Mouse (Mus musculus) liver, postnatal 0 days (tissue): ENCODE measurements around the gene Map3k4. TPM values are rescaled to one million over a fixed set of nuclear protein-coding genes. Genes with fewer than 3 reads are reported as not detected.

ENCODE experiments used
- ATAC-seq: fragments of 200-750 bp; cut with Nextera tagmentation; 2 replicates; pipeline ENCODE4 v1.8.0; 2017; ENCODE audit warnings: mild to moderate bottlenecking, moderate library complexity
- DNase-seq: peaks from one replicate; pipeline ENCODE4 v3.0.0-alpha.2; 2016
- H3K27ac ChIP-seq: fragments of 300-500 bp; sonication (generic); 2 replicates; pipeline ENCODE4 v1.5.1; 2014; ENCODE audit warnings: antibody characterized with exemption, moderate library complexity, mild to moderate bottlenecking, low read depth
- H3K27me3 ChIP-seq: fragments of 300-500 bp; sonication (generic); 2 replicates; pipeline ENCODE4 v1.6.1; 2014; ENCODE audit warnings: low read length, control low read depth, mixed read lengths; ENCODE audit not compliant: insufficient read depth
- H3K36me3 ChIP-seq: fragments of 300-500 bp; sonication (generic); replicated peaks from 2 replicates; pipeline ENCODE4 v1.6.1; 2014; ENCODE audit warnings: mild to moderate bottlenecking, control low read depth, low read length, moderate library complexity, mixed read lengths; ENCODE audit not compliant: insufficient read depth
- H3K4me1 ChIP-seq: fragments of 300-500 bp; sonication (generic); 2 replicates; pipeline ENCODE4 v1.6.1; 2014; ENCODE audit warnings: antibody characterized with exemption, mild to moderate bottlenecking, control low read depth; ENCODE audit not compliant: insufficient read depth
- H3K4me2 ChIP-seq: fragments of 300-500 bp; sonication (generic); 2 replicates; pipeline ENCODE4 v1.6.1; 2014; ENCODE audit warnings: low read depth, mild to moderate bottlenecking, low read length, moderate library complexity, mixed read lengths
- H3K4me3 ChIP-seq: fragments of 300-500 bp; sonication (generic); 2 replicates; pipeline ENCODE4 v1.5.1; 2014; ENCODE audit warnings: low read depth, low read length
- H3K9ac ChIP-seq: fragments of 300-500 bp; sonication (generic); replicated peaks from 2 replicates; pipeline ENCODE4 v1.6.1; 2014; ENCODE audit warnings: mild to moderate bottlenecking, moderate library complexity
- H3K9me3 ChIP-seq: fragments of 300-500 bp; sonication (generic); 2 replicates; pipeline ENCODE4 v1.6.1; 2016; ENCODE audit warnings: mild to moderate bottlenecking, control low read depth, low read length, mixed read lengths
- CTCF ChIP-seq: sonication (generic); IDR thresholded peaks from 2 replicates; pipeline ENCODE4 v1.5.1; 2016; ENCODE audit warnings: antibody characterized with exemption, low read depth
- EP300 ChIP-seq: IDR thresholded peaks from 2 replicates; pipeline ENCODE4 v1.6.1; 2016; ENCODE audit warnings: antibody characterized with exemption, low read depth, mild to moderate bottlenecking
- WGBS: fragments of 180-500 bp; shearing (Covaris S2); extraction: QIAGEN DNeasy Blood & Tissue Kit; methylation state at CpG from one replicate; pipeline ENCODE4 v1.1.7; 2014; ENCODE audit not compliant: insufficient replicate concordance; 5-methylcytosine and 5-hydroxymethylcytosine counted together
- polyA plus RNA-seq: library from polyadenylated mRNA; unstranded; fragments of >200 nt; fragmentation: Nextera tagmentation; extraction: Ambion mirVana; gene quantifications from 2 replicates; pipeline ENCODE4 v1.2.1, GENCODE M21; 2015

Map3k4 gene
- polyA plus RNA-seq, 1 experiment from 2014 or later = 13.0 TPM

GRCm38 (mm10) chr17:12206248-12206647, 112.3 kb downstream of the Map3k4 start:
- 50% methylated on average over 3 of the region's 3 CpGs for WGBS
- H3K4me1 ChIP-seq = peaks cover 66% of the 10 kb centered on the region
- 0 out of 2 replicates have a peak overlapping the region, but pooled peaks have one; percentile 3 for H3K4me3 ChIP-seq

GRCm38 (mm10) chr17:12205694-12206075, 112.9 kb downstream of the Map3k4 start:
- H3K4me3 ChIP-seq = 0 out of 2 replicates have a peak overlapping the region, but pooled peaks have one; percentile 3
- peak overlapping the region; percentile 99 for H3K27ac ChIP-seq
- H3K36me3 ChIP-seq = peaks cover 2% of the 10 kb centered on the region
- no peaks in the 10 kb centered on the region for H3K9me3 ChIP-seq
- DNase-seq = no peak
- no peak for TF ChIP-seq EP300
- no peaks in the 10 kb centered on the region for H3K27me3 ChIP-seq
- peaks cover 72% of the 10 kb centered on the region for H3K4me1 ChIP-seq
- WGBS = 18% methylated on average over 4 of the region's 4 CpGs
- no peak for ATAC-seq
- peak overlapping the region; percentile 51 for H3K4me2 ChIP-seq
- peak overlapping the region; percentile 61 for H3K9ac ChIP-seq

More at GRCm38 (mm10) chr17:12206248-12206647, 112.3 kb downstream of the Map3k4 start:
- TF ChIP-seq CTCF (no peak), EP300 (peak; percentile 86)
- DNase-seq (peak; percentile 61), ATAC-seq (peak; percentile 18)
- H3K9me3 ChIP-seq = no peaks in the 10 kb centered on the region
- peak overlapping the region; percentile 99 for H3K27ac ChIP-seq
- H3K27me3 ChIP-seq = no peaks in the 10 kb centered on the region
- H3K36me3 ChIP-seq = peaks cover 4% of the 10 kb centered on the region
- H3K9ac ChIP-seq = peak overlapping the region; percentile 61
- H3K4me2 ChIP-seq = peak overlapping the region; percentile 51

GRCm38 (mm10) chr17:12205015-12205693, 113.4 kb downstream of the Map3k4 start:
- H3K4me3 ChIP-seq = no peak overlapping the region
- H3K4me1 ChIP-seq = peaks cover 71% of the 10 kb centered on the region
- H3K9ac ChIP-seq = peak overlapping the region; percentile 61
- H3K27me3 ChIP-seq = no peaks in the 10 kb centered on the region
- peak; percentile 84 for DNase-seq
- TF ChIP-seq EP300 = peak; percentile 94
- TF ChIP-seq CTCF = no peak
- H3K9me3 ChIP-seq = no peaks in the 10 kb centered on the region
- peaks cover 2% of the 10 kb centered on the region for H3K36me3 ChIP-seq
- ATAC-seq = peak; percentile 83
- peak overlapping the region; percentile 99 for H3K27ac ChIP-seq
- 37% methylated on average over 10 of the region's 10 CpGs for WGBS
- H3K4me2 ChIP-seq = peak overlapping the region; percentile 51

- H3K4me1 ChIP-seq = peaks cover 71% of the 10 kb centered on the region
- peak overlapping the region; percentile 40; the same call in 1 of the 2 replicates for H3K4me2 ChIP-seq
These were observed 113.9 kb downstream of the Map3k4 start for GRCm38 (mm10) chr17:12204689-12205014.

GRCm38 (mm10) chr17:12204246-12204645, 114.3 kb downstream of the Map3k4 start:
- Histone ChIP-seq H3K4me1 (peaks cover 71% of the 10 kb centered on the region), H3K9me3 (no peaks in the 10 kb centered on the region), H3K36me3 (peaks cover 2% of the 10 kb centered on the region), H3K4me3 (no peak overlapping the region), H3K27me3 (no peaks in the 10 kb centered on the region), H3K4me2 (peak overlapping the region; percentile 40; the same call in 1 of the 2 replicates), H3K9ac (peak overlapping the region; percentile 58), H3K27ac (peak overlapping the region; percentile 99)
- DNase-seq (no peak), ATAC-seq (no peak)
- 49% methylated on average over 3 of the region's 3 CpGs for WGBS
- TF ChIP-seq EP300 = no peak

More at GRCm38 (mm10) chr17:12204689-12205014, 113.9 kb downstream of the Map3k4 start:
- TF ChIP-seq CTCF (no peak), EP300 (no peak)
- H3K4me3 ChIP-seq = no peak overlapping the region
- H3K9me3 ChIP-seq = no peaks in the 10 kb centered on the region
- peaks cover 2% of the 10 kb centered on the region for H3K36me3 ChIP-seq
- DNase-seq = no peak
- H3K27me3 ChIP-seq = no peaks in the 10 kb centered on the region
- H3K9ac ChIP-seq = peak overlapping the region; percentile 58
- WGBS = 50% methylated on average over 3 of the region's 3 CpGs
- ATAC-seq = 0 out of 2 replicates have a peak, but pooled peaks have one; percentile 2
- H3K27ac ChIP-seq = peak overlapping the region; percentile 99

- Histone ChIP-seq H3K4me3 (no peak overlapping the region), H3K9me3 (no peaks in the 10 kb centered on the region), H3K4me1 (peaks cover 67% of the 10 kb centered on the region), H3K9ac (peak overlapping the region; percentile 11; the same call in 1 of the 2 replicates), H3K27ac (peak overlapping the region; percentile 99), H3K36me3 (peaks cover 2% of the 10 kb centered on the region), H3K27me3 (no peaks in the 10 kb centered on the region), H3K4me2 (no peak overlapping the region)
- DNase-seq (no peak), ATAC-seq (no peak)
- no peak for TF ChIP-seq EP300
- TF ChIP-seq CTCF = no peak
- 80% methylated on average over 15 of the region's 15 CpGs for WGBS
These were observed 115.1 kb downstream of the Map3k4 start for GRCm38 (mm10) chr17:12203414-12203897.
